Mouse (Mus musculus): ENCODE data around the gene Opcml.

GRCm38 (mm10) chr9:28439433-28440191 lies 649.0 kb downstream of the Opcml start:
- TF ChIP-seq EP300 (IDR thresholded peaks at IDR 0.05; ENCODE audit: insufficient read depth, low read depth, low read length), result no peak
- TF ChIP-seq CTCF (IDR thresholded peaks at IDR 0.05; ENCODE audit: low read depth, low read length), result no peak
- TF ChIP-seq POLR2A (IDR thresholded peaks at IDR 0.05; ENCODE audit: insufficient read depth, low read length), result no peak

Data from ES-Bruce4 (cell line).